Mouse (Mus musculus): ENCODE results near the gene Kcp. TPM values are rescaled to one million over a fixed set of nuclear protein-coding genes. Genes with fewer than 3 reads are reported as not detected.

Gene Kcp
- polyA plus RNA-seq, 1 experiment = 10.1 TPM

DNA sequence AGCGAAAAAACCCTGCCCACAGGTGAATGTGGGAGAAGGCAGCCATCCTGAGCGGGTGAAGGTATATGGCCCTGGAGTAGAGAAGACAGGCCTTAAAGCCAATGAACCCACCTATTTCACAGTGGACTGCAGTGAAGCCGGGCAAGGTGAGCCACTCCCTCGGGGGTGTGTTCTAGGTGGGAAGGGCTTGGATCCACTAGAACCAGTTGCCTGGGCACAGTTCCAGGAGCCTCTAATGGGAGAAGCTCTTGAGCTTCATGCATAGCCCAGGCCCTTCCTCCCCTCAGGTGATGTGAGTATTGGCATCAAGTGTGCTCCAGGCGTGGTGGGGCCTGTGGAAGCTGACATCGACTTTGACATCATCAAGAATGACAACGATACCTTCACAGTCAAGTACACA lies 62.4 kb downstream of the Kcp start:
- no peak for TF ChIP-seq CTCF (IDR thresholded peaks at IDR 0.05; ENCODE audit: extremely low read depth, insufficient read depth, insufficient read length, insufficient replicate concordance)
- no peak for TF ChIP-seq POLR2A (IDR thresholded peaks at IDR 0.05; ENCODE audit: low read depth, low read length)
- H3K4me3 ChIP-seq (ENCODE audit: extremely low read depth, insufficient read depth, insufficient read length) = no peak overlapping the region
- H3K27ac ChIP-seq (ENCODE audit: insufficient read depth, low read length) = no peak overlapping the region
- no peaks in the 10 kb centered on the region for H3K36me3 ChIP-seq (ENCODE audit: control insufficient read depth, insufficient read depth, low read length)
- H3K27me3 ChIP-seq (ENCODE audit: control insufficient read depth, insufficient read depth, low read length) = no peaks in the 10 kb centered on the region
- WGBS = 91% methylated on average over 7 of the region's 7 CpGs
- no peaks in the 10 kb centered on the region for H3K4me1 ChIP-seq (ENCODE audit: control insufficient read depth, insufficient read depth, insufficient read length)
- DNase-seq (ENCODE audit: low read depth in 1 of 2, low spot score in 2 of 2) = no peak

DNA sequence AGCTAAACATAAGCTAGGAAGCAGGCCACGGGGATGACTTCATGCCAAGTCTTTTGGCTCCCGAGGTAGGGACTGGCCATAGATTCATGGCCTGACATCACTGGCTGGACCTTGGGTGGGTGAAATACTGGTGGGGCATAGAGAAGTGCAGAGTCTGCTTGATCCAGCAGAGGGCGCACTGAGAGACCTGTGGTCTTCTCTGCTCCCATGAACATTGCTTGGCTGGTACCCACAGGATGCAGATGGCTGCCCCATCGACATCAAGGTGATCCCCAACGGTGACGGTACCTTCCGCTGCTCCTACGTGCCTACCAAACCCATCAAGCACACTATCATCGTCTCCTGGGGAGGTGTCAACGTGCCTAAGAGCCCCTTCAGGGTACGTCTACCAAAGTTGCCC lies 63.0 kb downstream of the Kcp start:
- Histone ChIP-seq H3K27ac (ENCODE audit: insufficient read depth, low read length) (no peak overlapping the region), H3K36me3 (ENCODE audit: control insufficient read depth, insufficient read depth, low read length) (no peaks in the 10 kb centered on the region), H3K27me3 (ENCODE audit: control insufficient read depth, insufficient read depth, low read length) (no peaks in the 10 kb centered on the region), H3K4me3 (ENCODE audit: extremely low read depth, insufficient read depth, insufficient read length) (no peak overlapping the region), H3K4me1 (ENCODE audit: control insufficient read depth, insufficient read depth, insufficient read length) (no peaks in the 10 kb centered on the region)
- DNase-seq (ENCODE audit: low read depth in 1 of 2, low spot score in 2 of 2) = peak in 1 of 2 experiments; percentile 38
- TF ChIP-seq POLR2A (IDR thresholded peaks at IDR 0.05; ENCODE audit: low read depth, low read length) (no peak), CTCF (IDR thresholded peaks at IDR 0.05; ENCODE audit: extremely low read depth, insufficient read depth, insufficient read length, insufficient replicate concordance) (peak; percentile 67; the same call in 1 of the 2 replicates)
- WGBS = 49% methylated on average over 11 of the region's 11 CpGs

DNA sequence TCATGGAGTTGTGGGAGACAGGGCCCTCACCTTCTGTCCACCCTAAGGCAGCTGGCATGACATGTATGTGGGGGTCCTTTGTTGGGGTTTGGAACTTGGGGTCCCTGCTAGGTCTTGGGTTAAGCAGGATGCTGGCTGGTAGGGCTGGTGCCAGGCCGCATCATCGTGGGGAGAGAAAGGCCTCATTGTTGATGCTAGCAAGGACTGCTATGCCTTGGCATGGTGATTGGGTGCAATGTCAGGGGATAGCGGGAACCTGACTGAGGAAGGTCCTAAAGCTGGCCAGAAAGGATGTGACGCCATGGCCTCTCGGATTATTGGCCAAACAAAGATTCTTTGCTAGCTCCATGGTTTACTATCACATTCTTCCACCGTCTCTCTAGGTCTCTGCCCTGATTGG lies 68.0 kb downstream of the Kcp start:
- peaks cover 2% of the 10 kb centered on the region for H3K27me3 ChIP-seq (ENCODE audit: control insufficient read depth, insufficient read depth, low read length)
- WGBS = 87% methylated on average over 6 of the region's 6 CpGs
- no peaks in the 10 kb centered on the region for H3K36me3 ChIP-seq (ENCODE audit: control insufficient read depth, insufficient read depth, low read length)
- no peak for TF ChIP-seq CTCF (IDR thresholded peaks at IDR 0.05; ENCODE audit: extremely low read depth, insufficient read depth, insufficient read length, insufficient replicate concordance)
- TF ChIP-seq POLR2A (IDR thresholded peaks at IDR 0.05; ENCODE audit: low read depth, low read length) = no peak
- DNase-seq (ENCODE audit: low read depth in 1 of 2, low spot score in 2 of 2) = no peak
- no peak overlapping the region for H3K27ac ChIP-seq (ENCODE audit: insufficient read depth, low read length)
- no peak overlapping the region for H3K4me3 ChIP-seq (ENCODE audit: extremely low read depth, insufficient read depth, insufficient read length)
- H3K4me1 ChIP-seq (ENCODE audit: control insufficient read depth, insufficient read depth, insufficient read length) = no peaks in the 10 kb centered on the region

DNA sequence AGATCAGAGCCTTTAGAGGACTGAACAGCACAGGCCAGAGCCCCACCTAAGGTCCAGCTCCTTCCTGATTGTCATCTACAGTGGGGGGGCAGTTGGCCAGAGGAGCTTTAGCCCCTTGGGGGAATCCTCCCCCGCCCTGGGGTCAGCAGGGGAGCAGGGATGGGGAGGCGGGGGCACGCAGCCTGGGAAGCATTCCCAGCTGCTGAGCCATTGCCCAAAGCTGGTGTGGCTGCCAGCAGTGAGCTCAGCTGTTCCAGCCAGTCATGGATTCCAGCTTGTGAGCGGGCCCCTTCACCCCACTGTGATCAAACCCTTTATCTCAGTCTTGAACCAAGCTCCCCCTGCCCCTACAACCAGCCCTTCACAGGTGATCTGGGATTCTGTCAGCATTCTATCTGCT lies 68.5 kb downstream of the Kcp start:
- Histone ChIP-seq H3K4me1 (ENCODE audit: control insufficient read depth, insufficient read depth, insufficient read length) (no peaks in the 10 kb centered on the region), H3K4me3 (ENCODE audit: extremely low read depth, insufficient read depth, insufficient read length) (no peak overlapping the region), H3K27me3 (ENCODE audit: control insufficient read depth, insufficient read depth, low read length) (peaks cover 6% of the 10 kb centered on the region), H3K27ac (ENCODE audit: insufficient read depth, low read length) (no peak overlapping the region), H3K36me3 (ENCODE audit: control insufficient read depth, insufficient read depth, low read length) (no peaks in the 10 kb centered on the region)
- TF ChIP-seq POLR2A (IDR thresholded peaks at IDR 0.05; ENCODE audit: low read depth, low read length) (no peak), CTCF (IDR thresholded peaks at IDR 0.05; ENCODE audit: extremely low read depth, insufficient read depth, insufficient read length, insufficient replicate concordance) (no peak)
- DNase-seq (ENCODE audit: low read depth in 1 of 2, low spot score in 2 of 2) = no peak
- WGBS = 88% methylated on average over 4 of the region's 4 CpGs

DNA sequence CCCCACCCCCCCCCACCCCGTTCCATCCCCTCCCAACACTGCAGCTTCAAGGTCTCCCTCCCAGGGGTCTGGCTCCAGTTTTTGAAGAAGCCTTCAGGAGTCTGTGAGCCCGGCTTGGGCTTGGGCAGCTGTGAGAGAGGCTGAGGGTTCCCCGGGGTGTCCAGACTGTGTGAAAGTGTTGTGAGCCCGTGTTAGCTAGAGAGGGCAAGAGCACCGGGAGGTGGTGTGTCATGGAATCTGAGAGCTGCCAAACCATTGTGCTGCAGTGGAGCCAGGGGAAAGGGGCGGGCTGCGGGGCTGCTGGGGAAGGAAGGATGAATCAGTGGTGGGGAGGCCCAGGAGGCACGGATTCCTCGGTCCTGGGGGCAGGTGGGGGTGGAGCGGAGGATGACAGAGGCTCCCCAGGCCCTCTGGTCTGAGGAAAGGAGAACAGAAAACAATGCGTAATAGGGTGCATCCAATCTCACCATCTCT lies 71.3 kb downstream of the Kcp start:
- Histone ChIP-seq H3K27ac (ENCODE audit: insufficient read depth, low read length) (no peak overlapping the region), H3K36me3 (ENCODE audit: control insufficient read depth, insufficient read depth, low read length) (no peaks in the 10 kb centered on the region), H3K4me1 (ENCODE audit: control insufficient read depth, insufficient read depth, insufficient read length) (peaks cover 5% of the 10 kb centered on the region), H3K27me3 (ENCODE audit: control insufficient read depth, insufficient read depth, low read length) (peaks cover 14% of the 10 kb centered on the region), H3K4me3 (ENCODE audit: extremely low read depth, insufficient read depth, insufficient read length) (no peak overlapping the region)
- no peak for TF ChIP-seq POLR2A (IDR thresholded peaks at IDR 0.05; ENCODE audit: low read depth, low read length)
- TF ChIP-seq CTCF (IDR thresholded peaks at IDR 0.05; ENCODE audit: extremely low read depth, insufficient read depth, insufficient read length, insufficient replicate concordance) = no peak
- no peak for DNase-seq (ENCODE audit: low read depth in 1 of 2, low spot score in 2 of 2)
- WGBS = 25% methylated on average over 11 of the region's 11 CpGs

DNA sequence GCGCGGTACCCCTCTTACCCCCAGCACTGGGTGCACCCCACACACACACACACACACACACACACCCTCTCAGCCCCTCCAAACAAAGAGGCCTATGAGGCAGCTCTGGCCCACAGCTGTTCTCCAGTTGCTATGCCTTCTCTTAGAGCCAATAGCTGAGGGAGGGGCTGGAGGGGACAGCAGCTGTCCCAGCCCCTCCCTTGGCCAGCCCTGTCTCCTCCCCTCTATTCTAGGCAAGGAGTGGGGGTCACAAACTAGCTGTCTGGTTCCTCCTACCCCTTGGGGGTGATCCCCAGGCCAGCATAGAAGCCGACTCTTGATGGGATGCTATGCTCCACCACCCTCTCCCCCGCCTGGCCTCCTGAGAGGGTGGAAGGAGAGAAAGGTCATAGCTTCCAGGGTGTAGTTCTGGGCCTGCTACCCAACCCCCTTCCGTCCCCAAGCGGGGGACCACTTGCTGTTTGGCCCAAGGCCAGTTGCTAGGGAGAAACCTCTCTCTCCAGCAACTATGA lies 71.8 kb downstream of the Kcp start:
- Histone ChIP-seq H3K4me3 (ENCODE audit: extremely low read depth, insufficient read depth, insufficient read length) (no peak overlapping the region), H3K27ac (ENCODE audit: insufficient read depth, low read length) (no peak overlapping the region), H3K27me3 (ENCODE audit: control insufficient read depth, insufficient read depth, low read length) (peaks cover 14% of the 10 kb centered on the region), H3K36me3 (ENCODE audit: control insufficient read depth, insufficient read depth, low read length) (no peaks in the 10 kb centered on the region), H3K4me1 (ENCODE audit: control insufficient read depth, insufficient read depth, insufficient read length) (peaks cover 5% of the 10 kb centered on the region)
- DNase-seq (ENCODE audit: low read depth in 1 of 2, low spot score in 2 of 2) = no peak
- WGBS = 59% methylated on average over 6 of the region's 6 CpGs
- TF ChIP-seq CTCF (IDR thresholded peaks at IDR 0.05; ENCODE audit: extremely low read depth, insufficient read depth, insufficient read length, insufficient replicate concordance) = no peak
- TF ChIP-seq POLR2A (IDR thresholded peaks at IDR 0.05; ENCODE audit: low read depth, low read length) = no peak

DNA sequence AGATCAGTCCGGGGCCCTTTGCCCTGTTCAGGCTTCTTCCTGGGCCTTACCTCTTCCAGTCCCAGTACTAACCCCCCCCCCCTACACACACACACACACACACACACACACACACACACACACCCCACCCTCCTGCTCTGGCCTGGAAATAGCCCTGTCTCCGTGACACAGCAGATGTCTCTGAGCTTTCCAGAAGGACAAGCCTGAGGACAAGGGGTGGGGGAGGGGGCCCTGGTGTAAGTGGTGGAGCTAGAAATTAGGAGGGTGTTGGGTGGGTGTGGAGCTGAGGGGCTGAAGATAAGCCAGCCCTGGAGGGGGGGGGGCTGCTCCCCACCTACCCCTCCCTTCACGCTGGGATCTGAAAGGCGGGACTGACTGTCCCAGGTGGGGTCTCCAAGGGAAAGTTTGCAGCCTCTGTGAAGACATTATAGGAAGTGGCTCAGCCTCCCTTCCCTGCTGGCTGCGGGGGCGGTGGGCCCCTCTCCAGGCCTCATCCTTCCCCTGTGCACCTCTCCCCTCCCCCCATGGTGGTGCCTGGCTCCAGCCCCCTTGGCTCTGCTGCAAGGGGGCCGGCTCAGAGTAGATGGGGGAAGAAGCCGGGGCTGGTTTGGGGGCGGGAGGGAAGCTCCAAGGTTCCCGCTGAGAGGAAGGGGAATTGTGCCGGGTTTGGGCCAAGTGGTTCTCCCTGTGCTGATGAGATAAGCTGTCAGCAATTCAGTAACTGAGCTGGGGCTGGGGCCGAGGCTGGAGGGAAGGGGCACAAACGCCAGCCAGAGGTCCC lies 72.7 kb downstream of the Kcp start:
- 22% methylated on average over 12 of the region's 13 CpGs for WGBS
- H3K4me3 ChIP-seq (ENCODE audit: extremely low read depth, insufficient read depth, insufficient read length) = no peak overlapping the region

More for the DNA sequence above, 72.7 kb downstream of the Kcp start:
- no peak for TF ChIP-seq POLR2A (IDR thresholded peaks at IDR 0.05; ENCODE audit: low read depth, low read length)
- no peak for TF ChIP-seq CTCF (IDR thresholded peaks at IDR 0.05; ENCODE audit: extremely low read depth, insufficient read depth, insufficient read length, insufficient replicate concordance)
- peaks cover 5% of the 10 kb centered on the region for H3K4me1 ChIP-seq (ENCODE audit: control insufficient read depth, insufficient read depth, insufficient read length)
- H3K36me3 ChIP-seq (ENCODE audit: control insufficient read depth, insufficient read depth, low read length) = no peaks in the 10 kb centered on the region
- peaks cover 14% of the 10 kb centered on the region for H3K27me3 ChIP-seq (ENCODE audit: control insufficient read depth, insufficient read depth, low read length)
- H3K27ac ChIP-seq (ENCODE audit: insufficient read depth, low read length) = no peak overlapping the region
- no peak for DNase-seq (ENCODE audit: low read depth in 1 of 2, low spot score in 2 of 2)
